Mouse (Mus musculus): ENCODE results near the gene Exosc1.

- TF ChIP-seq CTCF (IDR thresholded peaks at IDR 0.05; ENCODE audit: control insufficient read depth, insufficient read depth, insufficient read length) (no peak), MAX (IDR thresholded peaks at IDR 0.05) (no peak), MYOD1 (IDR thresholded peaks at IDR 0.05; ENCODE audit: control insufficient read depth, insufficient read length, low read depth) (no peak), CEBPB (IDR thresholded peaks at IDR 0.05; ENCODE audit: low read depth) (no peak)
These were observed 16.4 kb downstream of the Exosc1 start for GRCm38 (mm10) chr19:41916853-41917252.
